Mouse (Mus musculus): ENCODE measurements at regions not wholly inside any gene's neighbourhood (a gene's known extent, or its start where the extent isn't known, plus 50 kb on each side); places are given as distances from the start of the nearest gene placed in this dataset.

DNA sequence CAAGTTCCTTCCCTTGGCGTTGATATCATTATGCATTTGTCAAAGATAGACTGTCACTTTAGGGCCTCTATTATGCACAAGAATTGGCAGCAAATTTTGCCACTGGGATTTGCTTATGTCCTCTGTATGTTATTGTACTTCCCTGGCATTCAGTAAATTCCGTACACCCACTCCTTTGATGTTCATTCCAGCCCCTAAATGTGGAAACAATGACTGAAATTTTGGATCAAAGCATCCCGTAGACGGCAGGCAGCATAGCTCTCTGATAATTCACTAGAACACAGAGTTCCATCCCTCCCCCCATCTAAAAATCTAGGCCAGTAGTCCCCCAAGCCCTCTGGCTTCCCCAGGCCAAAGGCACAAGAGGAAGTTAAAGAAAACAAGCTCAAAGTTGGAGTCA, 347.9 kb upstream of the Hnrnpa3 start:
- no peak for TF ChIP-seq CTCF (IDR thresholded peaks at IDR 0.05; ENCODE audit: low read depth, low read length)
- TF ChIP-seq POLR2A (IDR thresholded peaks at IDR 0.05; ENCODE audit: insufficient read depth, low read length) = no peak
